Mouse (Mus musculus): ENCODE data around the gene Hydin. TPM values are rescaled to one million over a fixed set of nuclear protein-coding genes. Genes with fewer than 3 reads are reported as not detected.

Hydin gene
- polyA plus RNA-seq, 1 experiment from 2014 or later, result 0.52 TPM

GRCm38 (mm10) chr8:110417801-110418200 lies 151.0 kb downstream of the Hydin start:
- DNase-seq (ENCODE audit: low spot score), result no peak
- H3K4me1 ChIP-seq (replicated peaks), result peaks cover 11% of the 10 kb centered on the region
- H3K9me3 ChIP-seq, result no peaks in the 10 kb centered on the region
- H3K36me3 ChIP-seq, result no peaks in the 10 kb centered on the region
- no peak overlapping the region for H3K4me3 ChIP-seq
- no peaks in the 10 kb centered on the region for H3K27me3 ChIP-seq (ENCODE audit: insufficient read depth, poor library complexity, severe bottlenecking)
- H3K27ac ChIP-seq, result no peak overlapping the region
- WGBS, result 86% methylated on average over 7 of the region's 7 CpGs

GRCm38 (mm10) chr8:110419711-110420110 lies 152.9 kb downstream of the Hydin start:
- no peak for DNase-seq (ENCODE audit: low spot score)
- no peak overlapping the region for H3K4me3 ChIP-seq
- peaks cover 11% of the 10 kb centered on the region for H3K4me1 ChIP-seq (replicated peaks)
- H3K9me3 ChIP-seq, result no peaks in the 10 kb centered on the region
- H3K27me3 ChIP-seq (ENCODE audit: insufficient read depth, poor library complexity, severe bottlenecking), result no peaks in the 10 kb centered on the region
- 93% methylated on average over 5 of the region's 5 CpGs for WGBS
- H3K27ac ChIP-seq, result no peak overlapping the region
- no peaks in the 10 kb centered on the region for H3K36me3 ChIP-seq

- no peak for DNase-seq (ENCODE audit: low spot score)
- Histone ChIP-seq H3K27me3 (ENCODE audit: insufficient read depth, poor library complexity, severe bottlenecking) (no peaks in the 10 kb centered on the region), H3K4me1 (replicated peaks) (peaks cover 8% of the 10 kb centered on the region), H3K9me3 (no peaks in the 10 kb centered on the region), H3K36me3 (no peaks in the 10 kb centered on the region), H3K27ac (no peak overlapping the region), H3K4me3 (no peak overlapping the region)
- WGBS, result 90% methylated on average over 3 of the region's 3 CpGs
Observed at GRCm38 (mm10) chr8:110420221-110420620, 153.4 kb downstream of the Hydin start.

- Histone ChIP-seq H3K36me3 (no peaks in the 10 kb centered on the region), H3K27ac (no peak overlapping the region), H3K4me1 (replicated peaks) (no peaks in the 10 kb centered on the region; the same call in 1 of the 2 replicates), H3K4me3 (no peak overlapping the region), H3K27me3 (ENCODE audit: insufficient read depth, poor library complexity, severe bottlenecking) (no peaks in the 10 kb centered on the region), H3K9me3 (no peaks in the 10 kb centered on the region)
- no peak for DNase-seq (ENCODE audit: low spot score)
- 90% methylated on average over 8 of the region's 8 CpGs for WGBS
Observed at GRCm38 (mm10) chr8:110424146-110424545, 157.4 kb downstream of the Hydin start.

GRCm38 (mm10) chr8:110431340-110431739 lies 164.6 kb downstream of the Hydin start:
- no peak for DNase-seq (ENCODE audit: low spot score)
- H3K9me3 ChIP-seq, result no peaks in the 10 kb centered on the region
- 87% methylated on average over 3 of the region's 3 CpGs for WGBS
- H3K27me3 ChIP-seq (ENCODE audit: insufficient read depth, poor library complexity, severe bottlenecking), result no peaks in the 10 kb centered on the region
- H3K36me3 ChIP-seq, result no peaks in the 10 kb centered on the region
- H3K4me1 ChIP-seq (replicated peaks), result peaks cover 2% of the 10 kb centered on the region; the same call in 1 of the 2 replicates
- no peak overlapping the region for H3K4me3 ChIP-seq
- no peak overlapping the region for H3K27ac ChIP-seq

- WGBS, result 78% methylated on average over 4 of the region's 4 CpGs
- Histone ChIP-seq H3K4me1 (replicated peaks) (peaks cover 7% of the 10 kb centered on the region), H3K4me3 (no peak overlapping the region), H3K27me3 (ENCODE audit: insufficient read depth, poor library complexity, severe bottlenecking) (no peaks in the 10 kb centered on the region), H3K9me3 (no peaks in the 10 kb centered on the region), H3K27ac (no peak overlapping the region), H3K36me3 (no peaks in the 10 kb centered on the region)
- DNase-seq (ENCODE audit: low spot score), result no peak
Observed at GRCm38 (mm10) chr8:110440528-110440927, 173.8 kb downstream of the Hydin start.

- H3K4me1 ChIP-seq (replicated peaks), result peaks cover 7% of the 10 kb centered on the region
- no peaks in the 10 kb centered on the region for H3K27me3 ChIP-seq (ENCODE audit: insufficient read depth, poor library complexity, severe bottlenecking)
- H3K27ac ChIP-seq, result no peak overlapping the region
- H3K4me3 ChIP-seq, result no peak overlapping the region
- no peak for DNase-seq (ENCODE audit: low spot score)
- WGBS, result 86% methylated on average over 2 of the region's 2 CpGs
- no peaks in the 10 kb centered on the region for H3K36me3 ChIP-seq
- H3K9me3 ChIP-seq, result no peaks in the 10 kb centered on the region
Observed at GRCm38 (mm10) chr8:110444276-110444675, 177.5 kb downstream of the Hydin start.

- H3K36me3 ChIP-seq, result no peaks in the 10 kb centered on the region
- no peaks in the 10 kb centered on the region for H3K4me1 ChIP-seq (replicated peaks)
- no peak overlapping the region for H3K27ac ChIP-seq
- WGBS, result 92% methylated on average over 6 of the region's 6 CpGs
- no peak overlapping the region for H3K4me3 ChIP-seq
- H3K27me3 ChIP-seq (ENCODE audit: insufficient read depth, poor library complexity, severe bottlenecking), result no peaks in the 10 kb centered on the region
- H3K9me3 ChIP-seq, result no peaks in the 10 kb centered on the region
- no peak for DNase-seq (ENCODE audit: low spot score)
Observed at GRCm38 (mm10) chr8:110450463-110450862, 183.7 kb downstream of the Hydin start.

- no peak overlapping the region for H3K27ac ChIP-seq
- H3K4me3 ChIP-seq, result no peak overlapping the region
- H3K36me3 ChIP-seq, result no peaks in the 10 kb centered on the region
- H3K9me3 ChIP-seq, result no peaks in the 10 kb centered on the region
- WGBS, result 92% methylated on average over 4 of the region's 4 CpGs
- H3K4me1 ChIP-seq (replicated peaks), result no peaks in the 10 kb centered on the region
- H3K27me3 ChIP-seq (ENCODE audit: insufficient read depth, poor library complexity, severe bottlenecking), result no peaks in the 10 kb centered on the region
- no peak for DNase-seq (ENCODE audit: low spot score)
Observed at GRCm38 (mm10) chr8:110454466-110454865, 187.7 kb downstream of the Hydin start.

- no peak for DNase-seq (ENCODE audit: low spot score)
- no peak overlapping the region for H3K27ac ChIP-seq
- H3K27me3 ChIP-seq (ENCODE audit: insufficient read depth, poor library complexity, severe bottlenecking), result no peaks in the 10 kb centered on the region
- no peaks in the 10 kb centered on the region for H3K4me1 ChIP-seq (replicated peaks)
- no peak overlapping the region for H3K4me3 ChIP-seq
- H3K36me3 ChIP-seq, result no peaks in the 10 kb centered on the region
- H3K9me3 ChIP-seq, result no peaks in the 10 kb centered on the region
- 88% methylated on average over 4 of the region's 4 CpGs for WGBS
Observed at GRCm38 (mm10) chr8:110457424-110457823, 190.6 kb downstream of the Hydin start.

- no peak overlapping the region for H3K4me3 ChIP-seq
- no peaks in the 10 kb centered on the region for H3K36me3 ChIP-seq
- DNase-seq (ENCODE audit: low spot score), result no peak
- WGBS, result 90% methylated on average over 10 of the region's 10 CpGs
- H3K27me3 ChIP-seq (ENCODE audit: insufficient read depth, poor library complexity, severe bottlenecking), result no peaks in the 10 kb centered on the region
- H3K4me1 ChIP-seq (replicated peaks), result no peaks in the 10 kb centered on the region; the same call in 1 of the 2 replicates
- no peaks in the 10 kb centered on the region for H3K9me3 ChIP-seq
- H3K27ac ChIP-seq, result no peak overlapping the region
Observed at GRCm38 (mm10) chr8:110462627-110463208, 195.9 kb downstream of the Hydin start.

- no peaks in the 10 kb centered on the region for H3K9me3 ChIP-seq
- 89% methylated on average over 10 of the region's 10 CpGs for WGBS
- no peaks in the 10 kb centered on the region for H3K36me3 ChIP-seq
- H3K27me3 ChIP-seq (ENCODE audit: insufficient read depth, poor library complexity, severe bottlenecking), result no peaks in the 10 kb centered on the region
- no peak overlapping the region for H3K4me3 ChIP-seq
- no peak overlapping the region for H3K27ac ChIP-seq
- DNase-seq (ENCODE audit: low spot score), result no peak
- H3K4me1 ChIP-seq (replicated peaks), result no peaks in the 10 kb centered on the region; the same call in 1 of the 2 replicates
Observed at GRCm38 (mm10) chr8:110463773-110464460, 197.1 kb downstream of the Hydin start.

GRCm38 (mm10) chr8:110465606-110466005 lies 198.8 kb downstream of the Hydin start:
- Histone ChIP-seq H3K27me3 (ENCODE audit: insufficient read depth, poor library complexity, severe bottlenecking) (no peaks in the 10 kb centered on the region), H3K4me3 (no peak overlapping the region), H3K36me3 (no peaks in the 10 kb centered on the region), H3K9me3 (no peaks in the 10 kb centered on the region), H3K27ac (no peak overlapping the region), H3K4me1 (replicated peaks) (no peaks in the 10 kb centered on the region; the same call in 1 of the 2 replicates)
- 77% methylated on average over 9 of the region's 9 CpGs for WGBS
- no peak for DNase-seq (ENCODE audit: low spot score)
